Mouse (Mus musculus) ES-E14 (cell line): Measurements from ENCODE around the gene Crat. TPM values are rescaled to one million over a fixed set of nuclear protein-coding genes. Genes with fewer than 3 reads are reported as not detected.

Experiments used
- DNase-seq: peaks from one replicate; pipeline ENCODE4 v3.0.0-alpha.2; 2013; ENCODE audit warnings: low read depth, low spot score
- H3K27ac ChIP-seq: 2 replicates; pipeline ENCODE4 v1.5.1; 2012; ENCODE audit warnings: low read depth, mild to moderate bottlenecking, low read length, moderate library complexity, mixed read lengths; ENCODE audit not compliant: poor library complexity, insufficient read depth, severe bottlenecking
- H3K36me3 ChIP-seq: 2 replicates; pipeline ENCODE4 v1.6.1; 2012; ENCODE audit warnings: mild to moderate bottlenecking, low read length, moderate library complexity, mixed read lengths; ENCODE audit not compliant: control insufficient read depth, poor library complexity, insufficient read depth, severe bottlenecking
- H3K4me1 ChIP-seq, 2 experiments: fragments of 150-350 bp in 1 of 2; sonication (generic) in 1 of 2; 2 replicates each; pipeline ENCODE4 v1.6.1; 2012; ENCODE audit warnings: low read length in 2 of 2, mild to moderate bottlenecking in 1 of 2, mixed read lengths in 1 of 2; ENCODE audit not compliant: control insufficient read depth in 2 of 2, insufficient read depth in 2 of 2, poor library complexity in 1 of 2
- H3K4me3 ChIP-seq, 2 experiments: fragments of 150-350 bp in 1 of 2; sonication (generic) in 1 of 2; 2 replicates each; pipeline ENCODE4 v1.5.1; 2012; ENCODE audit warnings: low read length in 2 of 2, low read depth in 1 of 2, mild to moderate bottlenecking in 1 of 2, mixed read lengths in 1 of 2; ENCODE audit not compliant: insufficient read depth in 1 of 2, poor library complexity in 1 of 2, severe bottlenecking in 1 of 2
- H3K9ac ChIP-seq: 2 replicates; pipeline ENCODE4 v1.6.1; 2012; ENCODE audit warnings: low read depth, mild to moderate bottlenecking, low read length, mixed read lengths; ENCODE audit not compliant: poor library complexity, insufficient read depth, severe bottlenecking
- H3K9me3 ChIP-seq: fragments of 150-350 bp; sonication (generic); 2 replicates; pipeline ENCODE4 v1.6.1; 2012; ENCODE audit warnings: low read depth, mild to moderate bottlenecking, low read length; ENCODE audit not compliant: control insufficient read depth, insufficient read depth
- CHD2 ChIP-seq: IDR thresholded peaks from 2 replicates; pipeline ENCODE4 v1.6.1; 2014; ENCODE audit warnings: mild to moderate bottlenecking, low read depth, low read length, inconsistent platforms
- HCFC1 ChIP-seq: IDR thresholded peaks from 2 replicates; pipeline ENCODE4 v1.6.1; 2012; ENCODE audit warnings: low read length, inconsistent platforms, borderline replicate concordance; ENCODE audit not compliant: insufficient read depth
- MAFK ChIP-seq: IDR thresholded peaks from 2 replicates; pipeline ENCODE4 v1.6.1; 2014; ENCODE audit warnings: mild to moderate bottlenecking, low read depth, low read length, inconsistent platforms; ENCODE audit not compliant: insufficient read depth
- ZC3H11A ChIP-seq: IDR thresholded peaks from 2 replicates; pipeline ENCODE4 v1.6.1; 2012; ENCODE audit warnings: low read depth, mild to moderate bottlenecking, inconsistent platforms, low read length, borderline replicate concordance
- ZNF384 ChIP-seq: IDR thresholded peaks from 2 replicates; pipeline ENCODE4 v1.6.1; 2012; ENCODE audit warnings: low read depth, low read length, inconsistent platforms
- in situ Hi-C, 2 experiments: fragments of 600-800 bp; cut with MboI; formaldehyde crosslinking; loops; one replicate each; pipeline ENCODE4 v1.15.1; 2025; ENCODE audit warnings: low sequenced_read_pairs in 2 of 2, inconsistent platforms in 1 of 2; ENCODE audit not compliant: unreplicated experiment in 2 of 2
- total RNA-seq: library from RNA; depleted of rRNA; stranded (reverse); fragments of 300-350 nt; gene quantifications from 2 replicates; pipeline ENCODE4 v1.2.3, GENCODE M21; 2012

Crat gene
- total RNA-seq, 1 experiment: 5.8 TPM

DNA sequence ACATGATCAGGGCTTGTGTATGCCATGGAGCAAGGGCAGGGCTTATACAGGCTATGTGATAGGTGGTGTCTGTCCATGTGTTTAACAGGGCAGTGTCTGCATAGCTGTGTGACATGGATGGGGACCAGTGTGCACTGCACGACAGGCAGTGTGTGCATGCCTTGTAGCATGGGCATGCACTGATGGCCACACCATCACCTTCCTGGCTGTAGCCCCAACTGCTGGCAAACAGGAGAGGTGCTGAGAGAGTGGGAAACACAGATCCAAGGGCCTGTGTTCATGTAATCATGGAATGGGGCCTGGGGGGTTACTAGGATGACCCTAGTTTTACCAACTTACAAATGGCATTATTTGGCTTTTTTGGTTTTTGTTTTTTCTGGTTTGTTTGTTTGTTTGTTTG lies 11.7 kb downstream of the Crat start:
- H3K4me3 ChIP-seq: no peak overlapping the region
- in situ Hi-C loops: no loop called here
- H3K9me3 ChIP-seq: no peaks in the 10 kb centered on the region
- peaks cover 2 to 24% of the 10 kb centered on the region in 2 experiments for H3K4me1 ChIP-seq
- no peak for TF ChIP-seq CHD2
- no peak for TF ChIP-seq ZC3H11A
- no peak for TF ChIP-seq MAFK
- no peak for TF ChIP-seq ZNF384
- no peak for TF ChIP-seq HCFC1
- peaks cover 2% of the 10 kb centered on the region; the same call in 1 of the 2 replicates for H3K36me3 ChIP-seq
- H3K27ac ChIP-seq: no peak overlapping the region
- no peak for DNase-seq
- H3K9ac ChIP-seq: no peak overlapping the region

DNA sequence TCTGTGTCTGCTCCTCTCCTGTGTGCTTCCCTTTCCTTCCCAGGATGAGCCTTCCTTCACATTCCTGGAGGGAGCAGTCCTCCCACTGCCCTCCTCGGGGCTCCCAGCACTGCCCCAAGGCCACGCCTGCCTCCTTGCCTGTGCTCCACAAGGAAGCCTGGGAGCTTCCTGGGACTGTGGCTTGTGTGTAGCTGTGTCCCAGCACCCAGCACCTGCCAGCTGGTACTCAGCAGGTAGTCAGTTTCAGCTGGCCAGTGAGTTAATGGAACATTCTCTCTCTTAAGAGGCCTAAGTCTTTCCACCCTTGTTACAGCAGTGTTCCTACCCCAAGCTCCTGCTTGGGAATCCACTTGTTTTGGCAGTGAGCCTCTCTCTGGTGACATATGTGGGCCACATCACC lies 12.8 kb downstream of the Crat start:
- DNase-seq: no peak
- no peak overlapping the region for H3K4me3 ChIP-seq
- peaks cover 4 to 32% of the 10 kb centered on the region in 2 experiments for H3K4me1 ChIP-seq
- no peaks in the 10 kb centered on the region for H3K9me3 ChIP-seq
- in situ Hi-C loops: no loop called here
- H3K9ac ChIP-seq: no peak overlapping the region
- no peak for TF ChIP-seq HCFC1
- no peak for TF ChIP-seq ZC3H11A
- TF ChIP-seq ZNF384: no peak
- peaks cover 11% of the 10 kb centered on the region for H3K36me3 ChIP-seq
- H3K27ac ChIP-seq: no peak overlapping the region

DNA sequence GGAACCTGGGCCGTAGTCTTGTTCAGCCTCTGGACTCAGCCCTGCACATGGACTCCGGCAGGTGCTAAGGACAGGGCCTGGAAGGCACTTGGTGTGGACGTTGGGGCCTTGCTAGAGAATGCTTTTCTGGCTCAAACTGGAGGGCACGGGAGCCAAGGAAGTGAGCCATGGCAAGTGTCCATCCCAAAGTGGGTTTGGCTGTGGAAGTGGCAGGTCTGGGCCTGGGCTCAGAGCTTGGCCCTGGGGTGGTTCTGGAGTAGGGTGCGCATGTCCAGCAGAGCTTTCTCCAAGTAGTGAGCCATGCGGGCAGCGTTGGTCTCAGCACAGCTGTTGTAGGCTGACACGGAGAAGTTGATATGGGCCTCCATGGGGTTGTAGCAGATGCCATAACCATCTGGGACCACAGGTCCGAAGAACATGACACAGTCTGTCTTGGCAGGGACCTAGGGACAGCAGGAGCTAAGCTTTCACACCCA lies 13.2 kb downstream of the Crat start:
- TF ChIP-seq MAFK: no peak
- no peak for TF ChIP-seq ZNF384
- no peak for TF ChIP-seq HCFC1
- TF ChIP-seq CHD2: no peak
- TF ChIP-seq ZC3H11A: no peak
- Histone ChIP-seq H3K4me3 (no peak overlapping the region), H3K4me1 (peaks cover 4 to 32% of the 10 kb centered on the region in 2 experiments), H3K36me3 (peaks cover 14% of the 10 kb centered on the region), H3K9me3 (no peaks in the 10 kb centered on the region), H3K27ac (no peak overlapping the region), H3K9ac (no peak overlapping the region)
- DNase-seq: no peak
- in situ Hi-C loops: no loop called here

DNA sequence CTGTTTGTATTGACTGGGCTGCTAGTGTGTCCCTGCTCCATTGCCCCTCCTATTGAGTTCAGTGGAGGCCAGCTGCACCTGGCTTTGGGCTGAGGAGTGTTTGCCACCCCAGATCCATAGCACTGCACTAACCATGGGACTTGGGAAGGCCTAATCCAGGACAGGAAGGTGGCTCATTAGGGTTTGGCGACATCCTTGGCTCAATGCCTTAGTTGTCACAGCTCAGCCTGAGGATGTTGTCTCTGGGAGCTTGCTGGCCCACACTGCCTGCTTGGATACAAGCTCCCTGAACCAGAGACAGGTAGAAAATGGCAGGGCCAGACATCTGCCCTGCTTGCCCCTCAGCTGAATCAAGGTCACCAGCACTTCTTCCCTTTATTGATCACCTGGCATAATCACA lies 14.0 kb downstream of the Crat start:
- no peak for TF ChIP-seq HCFC1
- no peak for TF ChIP-seq ZC3H11A
- no peak for TF ChIP-seq MAFK
- no peak for TF ChIP-seq ZNF384
- TF ChIP-seq CHD2: no peak

More for the DNA sequence above, 14.0 kb downstream of the Crat start:
- H3K4me3 ChIP-seq: no peak overlapping the region
- H3K4me1 ChIP-seq: peaks cover 4 to 37% of the 10 kb centered on the region in 2 experiments
- in situ Hi-C loops: no loop called here
- H3K9me3 ChIP-seq: no peaks in the 10 kb centered on the region
- no peak overlapping the region for H3K9ac ChIP-seq
- DNase-seq: no peak
- H3K27ac ChIP-seq: no peak overlapping the region
- H3K36me3 ChIP-seq: peaks cover 19% of the 10 kb centered on the region
